Mouse (Mus musculus) spleen, adult 18-20 months (tissue): ENCODE results near the gene Lrit3.
"Not testable (repeated sequence)": the region's sequence is repeated elsewhere in the genome, so short reads cannot be mapped to it uniquely, and the experiment has no call there.

ENCODE experiments used
- DNase-seq, 2 experiments: peaks; one replicate each; pipeline ENCODE4 v3.0.0; 2022; ENCODE audit warnings: mixed read lengths in 2 of 2

Gene Lrit3

GRCm38 (mm10) chr3:129766971-129767794 lies 36.6 kb downstream of the Lrit3 start:
- DNase-seq = no peak

DNA sequence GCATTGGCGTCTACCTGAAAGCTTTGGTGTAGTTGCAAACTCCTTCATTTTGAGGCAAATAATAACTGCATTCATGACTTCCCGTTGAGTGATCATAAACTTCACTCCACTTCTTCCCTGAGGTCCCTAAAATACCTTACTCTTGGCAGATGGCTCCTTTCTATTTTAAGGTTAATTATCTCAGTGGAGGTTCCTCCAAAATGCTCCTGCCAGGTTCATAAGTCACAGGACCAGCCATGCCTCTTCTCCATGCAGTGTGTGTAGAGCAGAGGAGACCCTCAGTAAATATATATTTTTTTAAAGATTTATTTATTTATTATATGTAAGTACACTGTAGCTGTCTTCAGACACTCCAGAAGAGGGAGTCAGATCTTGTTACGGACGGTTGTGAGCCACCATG lies 37.7 kb downstream of the Lrit3 start:
- no peak for DNase-seq

DNA sequence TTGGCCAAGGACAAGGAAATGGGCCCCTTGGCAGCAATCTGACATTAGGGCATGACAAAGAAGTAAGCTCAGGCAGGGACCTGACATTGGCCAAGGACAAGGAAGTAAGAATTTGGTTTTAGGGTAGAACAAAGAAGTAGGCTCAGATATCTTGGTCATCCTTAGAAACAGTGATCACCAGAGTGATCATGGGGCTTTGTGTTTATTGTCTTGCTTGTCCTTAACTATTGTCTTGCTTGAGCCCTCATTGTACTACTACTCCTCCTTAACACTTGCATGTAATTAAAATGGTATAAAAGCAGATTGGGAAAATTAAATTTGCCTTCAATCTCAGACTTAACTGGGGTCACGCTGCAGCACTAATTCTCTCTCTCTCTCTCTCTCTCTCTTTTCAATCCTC lies 46.2 kb downstream of the Lrit3 start:
- DNase-seq = not testable (repeated sequence)

- no peak for DNase-seq
Measured at GRCm38 (mm10) chr3:129754650-129755604, 48.9 kb downstream of the Lrit3 start, which contains the start of gene Egf. Gene Egf, minus strand, starts transcription at chr3:129755316.

DNA sequence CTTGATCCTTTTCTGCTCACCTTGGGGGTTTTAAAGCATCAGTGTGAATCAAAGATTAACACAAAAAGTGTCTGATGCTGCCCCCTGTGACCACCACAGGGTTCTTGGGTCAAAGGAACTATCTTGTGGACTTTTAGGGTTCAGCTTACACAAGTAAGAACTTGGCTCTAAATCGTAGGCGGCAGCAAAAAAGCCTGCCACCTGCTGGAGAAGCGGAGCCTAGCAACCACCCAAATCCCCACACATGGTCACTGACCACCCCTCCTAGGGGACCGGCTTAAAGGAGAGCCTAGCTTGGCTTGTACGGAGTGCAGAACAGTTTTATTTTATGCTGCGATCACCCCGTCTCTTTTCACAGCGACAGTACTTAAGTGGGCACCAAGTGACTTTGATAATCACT lies 59.0 kb downstream of the Lrit3 start:
- peak; percentile 16 to 46 for DNase-seq

- DNase-seq = no peak
Measured at GRCm38 (mm10) chr3:129742781-129743180, 61.0 kb downstream of the Lrit3 start.

- DNase-seq = no peak
Measured at GRCm38 (mm10) chr3:129738291-129739183, 65.3 kb downstream of the Lrit3 start.
